Mouse (Mus musculus) heart, adult 9 months (tissue): ENCODE measurements around the gene Pds5b.
"Not testable (repeated sequence)": the region's sequence is repeated elsewhere in the genome, so short reads cannot be mapped to it uniquely, and the experiment has no call there.

Source experiments
- DNase-seq, 2 experiments: peaks; one replicate each; pipeline ENCODE4 v3.0.0; 2022; ENCODE audit warnings: low spot score in 2 of 2

The Pds5b gene

DNA sequence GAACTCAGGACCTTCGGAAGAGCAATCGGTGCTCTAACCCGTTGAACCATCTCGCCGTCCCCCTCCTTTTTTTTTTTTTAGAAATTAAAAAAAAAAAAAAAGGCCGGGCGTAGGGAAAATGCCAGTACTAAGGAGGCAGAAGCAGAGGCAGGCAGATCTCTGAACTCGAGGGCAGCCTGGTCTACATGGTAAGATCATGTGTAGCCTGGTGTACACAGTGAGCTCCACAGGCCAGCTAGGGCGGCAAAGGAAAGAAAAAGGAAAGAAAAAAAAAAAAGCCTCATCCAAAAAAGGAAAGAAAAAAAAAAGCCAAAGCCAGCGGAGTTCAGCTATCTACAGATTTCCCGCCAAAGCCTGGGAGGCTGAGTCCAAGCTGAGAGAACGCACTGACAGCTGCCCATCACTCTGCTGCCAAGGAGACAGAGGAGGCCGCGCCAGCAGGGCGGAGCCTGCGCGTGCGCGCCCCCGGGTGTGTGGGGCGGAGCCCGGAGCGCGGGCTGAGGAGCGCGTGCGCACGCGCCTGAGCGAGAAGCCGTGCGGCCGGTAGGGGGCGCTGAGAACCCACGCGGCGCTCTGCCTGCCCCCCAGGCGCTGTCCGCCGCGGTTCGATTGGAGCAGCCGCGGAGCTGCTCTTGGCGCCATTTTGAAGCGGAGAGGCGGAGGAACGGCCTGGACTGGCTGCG lies at the start of gene Pds5b:
Gene Pds5b (plus strand): TSS at position 587 of the 683 bp plus-strand sequence.
- peak; percentile 91 to 92 for DNase-seq

DNA sequence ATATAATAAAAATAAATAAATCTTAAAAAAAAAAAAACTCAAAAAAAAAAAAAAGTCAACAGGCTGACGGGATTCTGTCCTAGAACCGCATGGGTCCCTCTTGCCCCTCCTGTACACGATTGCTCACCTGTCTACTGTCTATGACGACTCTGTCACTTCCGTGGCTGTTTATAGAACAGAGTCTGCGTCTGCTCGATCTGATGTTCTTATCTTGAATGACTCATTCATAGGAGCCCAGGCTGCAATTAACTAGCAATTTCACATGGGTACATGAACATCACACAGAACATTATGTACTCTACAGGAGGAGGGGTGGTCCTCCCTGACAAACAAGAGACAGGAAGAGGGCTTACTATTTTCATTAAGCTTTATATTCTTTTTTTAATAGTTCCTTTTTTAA lies 48.0 kb upstream of the Pds5b start:
- DNase-seq: no peak

DNA sequence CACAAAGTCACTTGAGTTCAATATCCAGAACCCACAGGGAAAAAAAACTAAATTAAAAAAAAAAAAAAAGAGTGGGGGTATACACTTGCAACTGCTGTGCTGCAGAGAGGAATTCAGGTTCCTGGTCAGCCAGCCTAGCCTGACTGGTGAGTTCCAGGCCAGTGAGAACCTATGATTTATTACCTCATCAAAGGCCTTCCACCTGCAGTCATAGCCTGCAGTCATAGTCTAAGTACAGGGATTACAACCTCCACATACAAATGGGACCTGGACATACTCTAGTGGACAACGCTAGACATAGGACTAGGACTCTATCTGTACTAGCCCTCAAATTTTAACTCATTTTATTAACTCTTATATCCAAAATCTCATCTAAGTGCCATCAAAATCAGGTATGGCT lies 44.3 kb upstream of the Pds5b start:
- no peak for DNase-seq

DNA sequence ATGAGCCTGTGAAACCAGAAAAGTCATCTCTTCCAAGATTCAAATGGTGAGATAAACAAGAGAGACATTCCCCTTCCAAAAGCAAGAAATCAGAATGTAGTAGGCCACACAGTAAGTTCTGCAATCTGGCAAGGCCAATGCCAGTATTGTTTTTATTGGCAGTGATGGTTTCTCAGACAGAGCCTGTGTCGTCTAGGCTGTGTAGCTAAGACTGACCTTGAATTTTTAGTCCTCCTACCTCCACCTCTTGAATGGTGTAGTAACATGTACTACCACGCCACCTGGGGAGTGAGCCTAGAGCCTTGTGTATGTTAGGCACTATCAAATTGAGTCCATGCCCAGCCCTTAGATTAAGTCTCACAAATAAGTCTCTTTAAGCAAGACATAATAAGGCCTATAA lies 43.8 kb upstream of the Pds5b start:
- no peak for DNase-seq

DNA sequence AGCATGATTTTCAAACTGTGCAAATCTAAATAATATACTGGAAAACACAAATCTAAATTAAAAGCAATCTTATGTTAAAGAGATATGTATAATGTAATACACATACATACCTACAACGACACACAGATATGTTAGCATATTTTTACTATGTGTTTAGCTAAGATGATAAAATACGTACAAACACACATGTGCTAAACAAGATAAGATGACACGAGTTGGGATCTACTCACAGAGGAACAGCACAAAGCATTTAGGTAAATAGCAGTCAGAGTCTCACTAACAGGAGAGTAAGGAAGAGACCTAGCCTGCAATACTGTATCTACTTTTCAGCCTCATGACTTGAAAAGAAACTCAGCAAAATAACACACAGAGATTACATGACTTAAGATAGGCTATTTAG lies 32.1 kb upstream of the Pds5b start:
- no peak for DNase-seq

DNA sequence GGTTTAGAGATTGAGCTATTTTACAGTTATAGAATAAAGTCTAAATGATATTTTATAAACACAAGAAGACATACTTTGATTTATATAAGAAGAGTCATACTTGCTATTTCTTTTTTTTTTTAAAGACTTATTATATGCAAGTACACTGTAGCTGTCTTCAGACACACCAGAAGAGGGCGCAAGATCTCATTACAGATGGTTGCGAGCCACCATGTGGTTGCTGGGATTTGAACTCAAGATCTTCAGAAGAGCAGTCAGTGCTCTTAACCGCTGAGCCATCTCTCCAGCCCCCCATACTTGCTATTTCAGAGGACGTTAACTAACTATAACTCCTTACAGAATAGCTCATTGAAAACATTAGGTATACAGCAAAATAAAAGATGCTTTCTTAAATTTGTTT lies 30.1 kb upstream of the Pds5b start:
- not testable (repeated sequence) for DNase-seq

DNA sequence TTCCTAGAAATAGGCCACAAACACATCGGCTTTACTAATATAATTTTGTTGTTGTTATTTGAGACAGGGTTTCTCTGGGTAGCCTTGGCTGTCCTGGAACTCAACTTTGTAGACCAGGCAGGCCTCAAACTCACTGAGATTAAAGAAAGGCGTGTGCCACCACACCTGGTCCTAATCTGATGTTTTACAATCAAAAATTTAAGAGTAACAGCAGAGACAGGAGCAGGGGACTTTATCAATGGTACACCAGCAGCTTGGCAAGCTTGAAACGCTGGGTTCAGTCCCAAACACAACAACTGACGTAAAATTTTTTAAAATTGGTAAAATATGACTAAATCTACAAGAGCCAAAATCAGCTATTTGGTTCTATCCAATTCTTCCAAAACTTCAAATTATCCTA lies 28.6 kb upstream of the Pds5b start:
- DNase-seq: no peak

DNA sequence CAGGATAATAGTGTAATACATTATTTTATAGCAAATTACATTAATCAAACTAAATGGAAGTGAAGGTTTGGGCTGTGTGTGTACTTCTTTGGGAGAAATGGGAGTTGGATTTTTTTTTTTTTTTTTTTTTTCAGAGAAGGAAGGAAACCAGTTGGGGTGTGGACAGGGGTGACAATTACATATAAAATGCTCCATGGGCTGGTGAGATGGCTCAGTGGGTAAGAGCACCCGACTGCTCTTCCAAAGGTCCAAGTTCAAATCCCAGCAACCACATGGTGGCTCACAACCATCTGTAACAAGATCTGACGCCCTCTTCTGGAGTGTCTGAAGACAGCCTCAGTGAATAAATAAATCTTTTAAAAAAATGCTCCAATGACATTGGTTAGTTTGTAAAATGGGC lies 21.0 kb upstream of the Pds5b start:
- no peak for DNase-seq

DNA sequence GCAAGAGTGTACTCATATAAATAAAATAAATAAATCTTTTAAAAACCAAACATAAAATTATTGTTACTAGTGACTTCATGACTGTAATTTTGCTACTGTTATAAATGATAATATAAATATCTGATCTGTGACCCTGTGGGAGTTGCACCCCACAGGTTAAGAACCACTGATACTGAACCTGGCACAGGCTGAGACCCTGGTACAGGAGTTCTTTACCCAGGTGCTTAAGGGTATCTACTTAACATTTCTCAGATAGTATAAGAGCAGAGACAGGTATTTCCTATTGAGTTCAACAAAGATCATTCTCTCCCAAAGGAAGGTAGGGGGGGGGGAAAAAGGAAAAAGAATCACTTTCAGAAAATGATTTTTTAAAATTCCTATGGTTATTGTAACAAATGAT lies 19.0 kb upstream of the Pds5b start:
- DNase-seq: no peak

DNA sequence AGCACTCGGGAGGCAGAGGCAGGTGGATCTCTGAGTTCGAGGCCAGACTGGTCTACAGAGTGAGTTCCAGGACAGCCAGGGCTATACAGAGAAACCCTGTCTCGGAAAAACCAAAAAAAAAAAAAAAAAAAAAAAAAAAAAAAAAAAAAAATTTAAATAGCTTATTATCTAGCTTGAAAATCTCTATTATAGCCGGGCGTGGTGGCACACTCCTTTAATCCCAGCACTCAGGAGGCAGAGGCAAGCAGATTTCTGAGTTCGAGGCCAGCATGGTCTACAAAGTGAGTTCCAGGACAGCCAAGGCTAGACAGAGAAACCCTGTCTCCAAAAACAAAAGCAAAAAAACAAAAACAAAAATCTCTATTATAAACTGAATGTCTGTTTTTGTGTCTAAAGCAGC lies 14.1 kb upstream of the Pds5b start:
- not testable (repeated sequence) for DNase-seq

DNA sequence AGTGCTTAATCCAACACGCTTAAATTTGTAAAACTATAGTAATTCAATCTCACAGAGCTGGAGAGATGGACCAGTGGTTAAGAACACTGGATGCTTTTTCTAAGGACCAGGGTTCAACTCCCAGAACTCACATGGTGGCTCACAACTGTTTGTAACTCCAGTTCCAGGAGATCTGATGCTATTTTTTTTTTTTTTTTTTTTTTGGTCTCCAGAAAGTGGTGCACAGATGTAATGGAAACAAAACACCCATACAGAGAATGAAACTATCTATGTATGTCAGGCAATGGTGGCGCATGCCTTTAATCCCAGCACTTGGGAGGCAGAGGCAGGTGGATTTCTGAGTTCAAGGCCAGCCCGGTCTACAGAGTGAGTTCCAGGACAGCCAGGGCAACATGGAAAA lies 13.2 kb upstream of the Pds5b start:
- DNase-seq: not testable (repeated sequence)

DNA sequence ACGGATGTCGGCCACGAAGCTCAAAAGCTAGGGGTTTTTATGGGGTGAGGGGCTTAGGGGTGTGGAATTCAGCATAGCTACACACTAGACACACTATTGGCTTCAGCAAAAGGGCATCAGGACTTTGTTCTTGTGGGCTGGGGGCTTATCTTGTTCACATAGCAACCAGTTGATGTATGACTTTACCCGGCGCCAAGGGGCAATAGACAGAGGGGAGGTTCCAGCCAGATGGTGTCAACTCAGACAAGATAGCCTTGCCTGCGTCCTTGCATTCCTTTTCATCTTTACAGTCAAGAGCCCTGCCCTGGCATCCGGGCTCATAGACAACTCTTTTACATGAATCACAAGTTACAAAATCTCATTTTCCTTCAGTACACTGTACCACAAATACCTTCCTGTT lies 9.6 kb upstream of the Pds5b start:
- DNase-seq: not testable (repeated sequence)

DNA sequence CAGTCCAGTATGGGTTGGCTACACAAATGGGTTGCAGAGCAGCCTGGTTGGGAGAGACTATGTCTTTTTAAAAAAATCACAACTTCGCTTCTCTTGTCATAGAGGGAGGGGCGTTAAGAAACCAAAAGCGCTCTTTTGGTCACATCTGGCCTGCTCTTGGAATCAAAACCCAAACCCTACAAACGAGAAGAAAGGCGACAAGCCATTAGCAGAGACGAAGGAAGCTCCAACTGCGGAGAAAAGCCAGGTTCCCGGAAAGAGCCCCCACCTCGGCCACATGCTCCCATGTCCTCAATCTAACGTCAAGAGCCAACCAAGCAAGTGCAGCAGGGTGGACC lies 8.8 kb upstream of the Pds5b start:
- DNase-seq: peak in 1 of 2 experiments; percentile 10

DNA sequence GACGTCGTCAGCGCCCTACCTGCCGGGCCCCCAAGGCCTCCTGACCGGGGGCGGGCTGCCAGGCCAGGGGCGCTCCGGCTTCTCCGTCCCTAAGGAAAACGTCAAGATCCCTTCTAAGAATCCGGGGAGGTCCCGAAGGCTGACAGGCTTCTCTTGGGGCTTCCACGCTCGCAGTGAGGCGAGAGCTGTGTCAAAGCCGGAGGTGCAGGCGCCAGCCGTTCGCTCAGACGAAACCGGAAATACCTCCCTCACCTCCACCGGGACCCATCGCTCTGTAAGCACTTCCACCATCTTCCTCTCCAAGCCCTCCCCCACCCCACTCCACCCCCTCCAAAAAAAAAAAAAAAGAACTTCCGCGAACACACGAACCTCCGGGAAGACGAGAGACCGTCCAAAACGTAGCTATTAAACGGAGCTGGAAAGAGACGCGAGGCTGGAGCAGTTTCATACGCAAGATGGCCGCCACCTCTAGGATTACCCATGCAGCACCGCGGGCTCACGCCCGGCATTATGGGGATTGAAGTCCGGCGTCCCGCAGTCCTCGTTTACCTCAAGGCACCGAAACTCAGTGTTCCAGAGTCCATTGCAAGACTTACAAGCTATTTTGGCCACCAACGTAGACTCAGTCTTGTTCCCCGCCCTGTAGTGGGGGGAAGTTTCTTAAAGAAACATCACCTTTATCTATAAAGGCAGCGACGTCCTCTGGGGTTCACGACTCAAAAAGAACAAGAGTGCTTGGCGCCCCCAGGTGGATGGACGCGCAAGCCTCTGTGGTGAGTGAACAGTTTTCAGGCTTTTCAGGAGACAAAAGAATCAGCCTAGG lies 8.2 kb upstream of the Pds5b start:
- DNase-seq: peak; percentile 98

DNA sequence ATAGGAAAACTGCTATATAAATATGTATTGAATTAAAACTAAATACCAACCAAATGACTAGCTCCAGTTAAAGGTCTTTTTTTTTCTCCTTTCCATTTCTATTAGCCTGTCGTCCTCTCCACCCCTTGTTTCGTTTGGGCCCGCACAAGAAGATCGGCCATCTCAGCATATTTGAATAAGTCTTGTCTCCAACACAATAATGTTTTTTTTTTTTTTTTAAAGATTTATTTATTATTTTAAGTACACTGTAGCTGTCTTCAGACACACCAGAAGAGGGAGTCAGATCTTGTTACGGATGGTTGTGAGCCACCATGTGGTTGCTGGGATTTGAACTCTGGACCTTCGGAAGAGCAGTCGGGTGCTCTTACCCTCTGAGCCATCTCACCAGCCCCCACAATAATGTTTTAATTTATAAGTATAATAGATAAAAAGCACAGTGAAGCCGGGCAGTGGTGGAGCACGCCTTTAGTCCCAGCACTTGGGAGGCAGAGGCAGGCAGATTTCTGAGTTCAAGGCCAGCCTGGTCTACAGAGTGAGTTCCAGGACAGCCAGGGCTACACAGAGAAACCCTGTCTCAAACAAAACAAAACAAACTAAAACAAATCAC lies 7.3 kb upstream of the Pds5b start, which contains the start of gene N4bp2l2:
Gene N4bp2l2 (minus strand): TSS at position 51 of the 607 bp plus-strand sequence.
- DNase-seq: not testable (repeated sequence)

DNA sequence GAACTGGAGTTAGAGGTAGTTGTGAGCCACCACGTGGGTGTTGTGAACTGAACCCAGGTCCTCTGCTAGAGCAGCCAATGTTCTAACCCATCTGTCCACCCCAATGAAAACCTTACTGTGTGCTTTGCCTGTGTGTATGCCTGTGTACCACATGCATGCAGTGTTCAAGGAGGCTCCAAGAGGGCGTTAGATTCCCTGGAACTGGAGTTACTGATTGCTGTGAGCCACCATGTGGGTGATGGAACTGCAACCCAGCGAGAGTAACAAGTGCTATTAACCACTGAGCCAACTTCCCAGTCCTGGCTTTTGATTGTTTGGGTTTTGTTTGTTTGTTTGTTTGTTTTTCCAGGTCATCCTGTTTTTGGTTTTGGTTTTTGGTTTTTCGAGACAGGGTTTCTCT lies 4.8 kb upstream of the Pds5b start:
- no peak for DNase-seq

DNA sequence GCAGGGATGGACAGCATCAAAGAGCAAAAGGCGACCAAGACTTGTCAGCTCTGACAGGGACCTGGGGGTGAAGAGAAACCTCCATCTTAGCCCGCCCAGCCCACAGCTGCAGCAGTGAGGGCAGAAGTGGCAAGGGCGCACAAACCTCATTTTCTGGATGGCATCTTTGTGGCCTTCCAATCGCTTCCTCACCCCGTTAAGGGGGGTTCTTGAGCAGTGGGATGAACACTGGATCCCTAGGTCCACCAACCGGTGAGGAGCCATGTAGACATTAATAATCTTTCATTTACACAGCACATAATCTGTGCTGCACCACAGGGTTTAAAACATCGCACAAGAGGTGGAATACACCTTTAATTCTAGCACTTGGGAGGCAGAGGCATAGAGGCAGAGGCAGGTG lies 1.2 kb upstream of the Pds5b start:
- DNase-seq: peak in 1 of 2 experiments; percentile 8

DNA sequence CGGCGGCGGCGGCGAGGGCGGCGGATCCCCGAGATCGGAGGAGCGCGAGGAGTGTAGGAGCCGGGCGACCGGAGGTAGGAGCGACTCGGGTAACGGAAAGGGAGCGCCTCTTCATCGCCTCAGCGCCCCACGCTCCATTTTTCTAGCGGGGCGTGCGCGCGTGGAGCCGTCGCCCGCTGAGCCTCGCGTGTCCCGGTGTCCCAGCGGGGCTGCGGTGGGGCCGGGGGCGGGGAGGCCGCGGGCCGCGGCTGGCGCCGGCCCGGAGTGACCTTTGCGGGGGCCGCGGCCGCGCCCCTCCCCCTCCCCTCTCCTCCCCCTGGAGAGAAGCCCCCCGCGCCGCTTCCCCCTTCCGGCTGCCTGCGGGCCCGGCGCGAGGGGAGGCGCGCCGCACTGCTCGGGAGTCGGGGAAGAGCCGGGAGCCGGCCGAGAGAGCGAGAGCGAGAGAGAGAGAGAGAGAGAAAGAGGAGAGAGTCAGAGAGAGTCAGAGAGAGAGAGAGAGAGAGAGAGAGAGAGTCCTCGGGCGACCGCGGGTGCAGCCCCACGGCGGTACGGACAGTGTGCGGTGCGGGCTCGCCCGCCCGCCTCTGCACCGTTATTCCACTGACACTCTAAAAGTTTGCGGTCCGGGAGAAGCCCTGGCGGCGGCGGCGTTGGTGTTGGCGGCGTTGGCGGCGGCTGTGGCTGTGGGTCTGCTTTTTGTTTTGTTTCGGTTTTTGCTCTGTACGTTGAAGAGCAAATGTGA lies 512 bp downstream of the Pds5b start:
- no peak for DNase-seq

DNA sequence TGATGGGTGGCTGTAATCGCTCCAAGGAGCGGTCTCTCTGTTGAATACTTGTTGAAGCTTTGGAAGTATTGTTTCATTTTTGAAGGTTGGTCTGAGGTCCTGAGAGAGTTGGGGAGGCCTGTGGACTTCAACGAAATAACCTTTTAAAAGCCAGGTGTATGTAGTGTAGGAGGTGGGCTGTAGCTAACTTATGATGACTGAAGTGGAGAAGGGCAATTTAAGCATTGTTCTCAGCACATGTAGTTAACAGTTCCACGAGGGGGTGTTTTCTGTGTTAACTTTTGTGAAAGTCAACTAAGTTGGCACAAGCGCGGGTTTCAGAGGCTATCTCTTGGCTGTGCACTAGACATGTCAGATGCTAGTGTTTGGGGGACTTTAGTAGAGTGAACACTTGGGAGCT lies 1.3 kb downstream of the Pds5b start:
- peak in 1 of 2 experiments; percentile 7 for DNase-seq

DNA sequence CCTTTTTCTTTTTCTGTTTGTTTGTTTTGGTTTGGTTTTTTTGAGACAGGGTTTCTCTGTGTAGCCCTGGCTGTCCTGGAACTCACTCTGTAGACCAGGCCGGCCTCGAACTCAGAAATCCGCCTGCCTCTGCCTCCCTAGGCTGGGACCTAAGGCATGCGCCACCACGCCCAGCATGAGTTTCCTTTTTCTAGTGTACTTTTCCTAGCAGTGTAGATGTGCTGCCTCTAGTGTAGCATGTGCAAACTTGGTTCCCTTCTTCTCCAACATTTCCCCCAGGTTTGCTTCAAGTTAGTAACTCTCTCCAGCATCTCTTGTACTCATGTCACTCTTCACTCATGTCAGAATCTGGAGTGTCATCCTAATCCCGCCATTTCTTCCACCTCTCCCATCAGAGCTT lies 9.3 kb downstream of the Pds5b start:
- DNase-seq: not testable (repeated sequence)

DNA sequence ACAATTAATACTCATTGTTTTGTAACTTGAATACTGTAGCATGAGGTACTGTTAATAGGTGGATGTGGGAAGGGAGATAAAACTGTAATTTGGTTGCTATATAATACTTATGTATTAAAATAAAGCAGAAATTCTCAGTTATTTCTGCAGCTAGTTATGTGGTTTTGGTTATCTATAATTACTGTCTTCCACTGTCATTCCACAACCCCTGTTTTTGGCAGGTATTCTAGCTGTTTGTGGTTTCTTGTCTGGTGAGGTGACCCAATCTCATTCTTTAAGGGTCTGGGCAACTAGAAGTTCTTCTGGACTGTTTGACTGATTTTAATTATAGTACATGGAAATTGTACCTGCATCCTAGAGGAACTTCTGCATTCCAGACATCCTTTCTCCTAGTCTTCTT lies 17.1 kb downstream of the Pds5b start:
- no peak for DNase-seq

DNA sequence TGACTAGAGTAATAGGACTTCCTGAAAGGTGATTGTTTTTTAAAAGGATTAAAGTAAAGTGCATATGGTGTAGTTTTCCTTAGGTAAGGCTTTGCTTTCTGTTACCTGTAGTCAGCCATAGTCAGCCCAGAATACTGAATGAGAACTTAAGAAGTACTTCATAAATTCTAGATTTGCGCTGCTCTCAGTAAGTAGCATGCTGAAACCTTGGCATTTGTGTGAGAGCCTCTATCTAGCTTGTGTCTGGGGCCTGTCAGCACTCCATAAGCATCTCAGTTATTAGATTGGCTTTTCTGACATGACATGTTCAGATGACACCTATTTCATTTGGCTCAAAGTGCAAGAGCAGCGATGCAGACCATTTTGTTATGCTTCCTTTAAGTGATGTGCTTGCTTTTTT lies 19.7 kb downstream of the Pds5b start:
- no peak for DNase-seq
